Mouse (Mus musculus): ENCODE measurements at regions not wholly inside any gene's neighbourhood (a gene's known extent, or its start where the extent isn't known, plus 50 kb on each side); places are given as distances from the start of the nearest gene placed in this dataset.

DNA sequence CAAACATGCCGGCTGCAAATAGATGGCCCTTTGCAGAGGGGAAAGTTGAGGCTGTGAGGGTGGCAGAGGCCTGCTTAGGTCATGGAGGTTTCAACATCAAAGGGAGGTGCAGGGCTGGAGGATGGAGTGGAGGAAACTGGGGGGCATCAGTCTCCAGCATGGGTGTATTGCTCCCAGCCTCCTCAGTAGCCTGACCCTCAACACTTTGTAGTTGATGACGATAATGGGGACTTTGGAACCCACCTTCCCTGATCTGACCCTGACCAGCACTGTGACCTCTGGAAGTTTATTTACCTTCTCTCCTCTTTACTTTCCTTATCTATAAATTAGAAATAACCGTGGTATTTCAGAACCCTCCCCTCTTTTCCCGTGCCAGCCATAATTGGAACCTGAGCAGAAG is 56.2 kb downstream of the Gm26897 start:
- DNase-seq (ENCODE audit: low spot score) = no peak

- DNase-seq (ENCODE audit: low spot score) = no peak
Measured at GRCm38 (mm10) chr5:111790527-111790926, 56.8 kb downstream of the Gm26897 start.

- no peak for DNase-seq (ENCODE audit: low spot score)
Measured at GRCm38 (mm10) chr5:111791089-111791561, 57.4 kb downstream of the Gm26897 start.

DNA sequence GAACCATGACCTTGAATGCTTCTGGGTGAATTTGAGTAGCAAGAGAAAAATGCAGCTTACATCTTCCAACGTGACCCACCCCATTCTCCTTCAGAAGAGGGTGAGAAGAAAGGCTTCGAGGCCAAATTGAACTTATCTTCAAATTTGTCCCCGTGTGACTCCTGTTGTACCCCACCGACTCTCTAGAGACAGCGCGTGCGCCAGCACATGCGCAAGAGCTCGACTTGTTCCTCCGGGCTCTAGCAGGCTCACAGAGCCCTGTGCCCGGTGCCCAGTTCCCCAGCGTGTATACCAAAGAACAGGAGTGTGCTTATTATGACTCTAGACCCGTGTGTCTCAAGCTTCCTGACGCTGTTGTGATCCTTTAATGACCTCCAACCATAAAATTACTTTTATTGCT is 59.0 kb downstream of the Gm26897 start:
- no peak for DNase-seq (ENCODE audit: low spot score)

DNA sequence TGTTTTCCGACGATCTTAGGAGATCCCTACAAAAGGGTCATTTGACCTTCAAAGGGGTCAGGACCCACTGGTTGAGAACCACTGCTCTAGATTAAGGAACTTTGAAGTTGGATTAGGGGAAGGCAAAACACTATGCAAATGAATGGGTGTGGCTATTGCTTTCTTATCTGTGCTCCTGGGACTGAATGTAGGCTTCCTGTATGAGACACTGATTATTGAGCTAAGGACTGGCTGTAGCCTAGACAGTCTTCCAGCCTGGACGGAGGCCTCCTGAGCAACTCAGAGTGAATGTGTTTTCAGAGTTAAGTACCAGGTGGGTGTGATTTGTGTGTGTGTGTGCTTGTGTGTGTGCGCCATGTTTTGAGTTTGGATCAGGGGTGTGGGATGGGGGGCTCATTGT is 59.5 kb downstream of the Gm26897 start:
- DNase-seq (ENCODE audit: low spot score) = no peak

DNA sequence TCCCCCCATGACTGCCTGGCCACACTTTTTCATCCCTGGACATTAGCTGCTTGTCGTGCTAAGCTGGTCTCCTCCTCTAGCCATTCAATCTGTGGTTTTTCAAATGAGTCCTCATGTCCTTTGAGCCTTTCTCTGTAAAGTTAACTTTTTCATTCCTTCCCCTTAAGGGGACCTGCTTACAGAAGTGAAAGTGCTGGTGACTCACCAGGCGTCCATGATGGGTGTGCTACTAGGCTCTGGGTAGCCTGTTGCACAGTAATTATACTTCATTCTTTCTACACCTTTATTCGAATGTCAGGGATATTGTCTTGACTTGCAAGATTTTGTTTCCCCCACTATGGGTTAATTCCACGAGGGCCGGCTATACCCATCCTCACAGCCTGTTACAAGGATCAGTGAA is 63.2 kb downstream of the Gm26897 start:
- DNase-seq (ENCODE audit: low spot score) = no peak

DNA sequence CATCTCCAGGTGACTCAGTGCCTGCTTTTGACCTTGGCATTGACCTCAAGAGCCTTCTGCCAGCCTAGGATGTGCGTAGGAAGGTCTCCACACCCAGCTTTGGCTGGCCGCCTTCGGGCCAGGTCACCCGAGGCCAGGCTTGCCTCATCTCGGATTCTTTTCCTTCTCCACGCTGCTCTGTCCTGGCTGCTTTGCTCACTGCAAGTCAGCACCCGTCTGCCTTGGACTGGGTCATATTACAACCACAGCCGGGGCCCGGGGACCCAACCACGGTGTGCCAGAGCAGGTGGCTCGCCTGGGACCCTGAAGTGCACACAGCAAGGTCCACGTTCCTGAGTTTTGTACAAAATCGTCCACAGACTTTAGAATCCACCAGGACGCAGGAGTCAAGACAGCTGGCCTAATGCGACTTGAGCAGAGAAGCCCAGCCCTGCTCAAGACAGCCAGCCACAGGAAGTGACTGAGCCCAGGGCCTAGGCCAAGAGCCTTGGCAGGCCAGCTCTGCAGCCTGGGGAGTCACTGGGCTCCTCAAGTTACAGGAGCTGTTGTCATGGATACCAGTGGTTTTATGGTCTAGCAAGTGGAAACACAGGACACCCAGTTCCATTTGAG is 66.1 kb downstream of the Gm26897 start:
- no peak for DNase-seq (ENCODE audit: low spot score)

DNA sequence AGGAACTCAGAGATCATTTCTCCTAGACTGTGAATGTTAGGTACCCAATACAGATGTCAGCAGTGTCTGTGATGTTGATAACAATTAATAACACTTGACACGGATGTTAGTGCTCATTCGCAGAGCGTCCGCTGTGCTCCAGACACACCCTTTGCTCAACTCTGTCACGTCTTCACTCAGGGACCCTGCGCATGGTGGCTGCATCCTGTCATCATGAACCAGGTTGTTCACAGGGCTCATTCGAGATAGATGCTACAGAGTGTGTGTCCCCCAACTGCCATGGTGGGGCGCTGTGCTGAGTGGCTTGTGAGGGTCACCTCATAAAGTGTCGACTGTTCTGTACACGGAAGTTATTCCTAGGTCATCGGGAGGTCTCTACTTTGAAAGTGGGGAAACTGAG is 66.8 kb downstream of the Gm26897 start:
- no peak for DNase-seq (ENCODE audit: low spot score)

- DNase-seq (ENCODE audit: low spot score) = no peak
Measured at GRCm38 (mm10) chr5:111801051-111801450, 67.3 kb downstream of the Gm26897 start.

DNA sequence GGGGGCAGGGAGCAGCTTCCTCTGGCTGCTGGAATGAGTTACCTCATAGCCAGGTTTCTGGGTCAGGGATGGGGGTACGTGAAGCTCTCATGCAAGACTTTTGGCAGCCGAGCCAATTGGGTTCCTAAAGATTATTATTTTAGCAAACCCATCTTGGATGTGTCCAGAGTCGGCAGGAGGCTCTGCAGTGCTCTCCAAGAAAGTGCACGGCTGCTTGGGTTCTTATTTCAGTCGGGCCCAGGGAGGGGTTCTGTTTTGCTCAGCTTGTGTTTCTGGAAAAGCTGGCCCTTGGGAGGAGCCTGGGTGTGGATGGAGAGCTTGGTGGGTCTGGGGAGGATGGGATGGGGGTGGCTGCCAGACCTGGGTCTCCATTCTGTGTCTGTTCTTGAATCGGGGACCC is 70.8 kb downstream of the Gm26897 start:
- DNase-seq (ENCODE audit: low spot score) = no peak

DNA sequence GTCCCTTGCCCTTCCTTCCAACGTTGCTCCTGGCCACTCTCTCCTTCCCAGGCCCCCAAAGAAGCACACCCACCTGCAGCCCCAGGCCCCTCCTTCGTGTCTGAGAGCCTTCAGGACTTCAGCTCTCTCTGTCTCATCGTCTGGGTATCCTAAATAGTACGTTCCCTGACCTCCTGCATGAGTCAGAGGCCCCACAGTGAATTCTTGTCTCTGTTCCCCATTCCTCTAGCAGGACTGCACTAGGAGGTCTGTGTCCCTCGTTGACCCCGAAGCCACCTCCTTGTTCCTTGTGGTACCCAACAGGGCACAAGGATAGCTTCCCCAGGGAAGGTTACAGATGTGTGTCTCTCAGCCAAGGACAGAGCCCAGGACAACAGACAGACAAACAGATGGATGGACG is 71.4 kb downstream of the Gm26897 start:
- no peak for DNase-seq (ENCODE audit: low spot score)

GRCm38 (mm10) chr5:111805761-111806191 is 72.1 kb downstream of the Gm26897 start:
- no peak for DNase-seq (ENCODE audit: low spot score)

- no peak for DNase-seq (ENCODE audit: low spot score)
Measured at GRCm38 (mm10) chr5:111810079-111810808, 76.5 kb downstream of the Gm26897 start.

DNA sequence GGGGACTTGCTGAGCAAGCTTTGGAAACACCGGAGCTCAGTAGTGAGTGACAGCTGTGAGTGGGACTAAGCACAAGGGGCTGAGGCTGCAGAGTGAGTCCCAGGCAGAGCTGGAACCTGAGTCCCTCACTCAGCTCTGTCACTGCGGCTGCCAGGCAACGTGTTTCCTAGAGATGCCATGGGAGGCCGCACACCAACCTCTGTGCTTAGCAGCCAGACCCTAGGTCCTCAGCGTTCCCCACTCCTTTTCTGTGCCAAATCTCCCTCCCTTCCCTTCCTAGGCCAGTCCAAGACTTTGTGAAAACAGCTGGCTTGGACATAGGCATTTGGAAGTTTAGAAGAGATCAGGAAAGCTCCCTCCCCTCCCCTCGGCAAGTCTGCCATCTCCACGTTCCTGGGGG is 78.9 kb downstream of the Gm26897 start:
- peak; percentile 32 for DNase-seq (ENCODE audit: low spot score)

DNA sequence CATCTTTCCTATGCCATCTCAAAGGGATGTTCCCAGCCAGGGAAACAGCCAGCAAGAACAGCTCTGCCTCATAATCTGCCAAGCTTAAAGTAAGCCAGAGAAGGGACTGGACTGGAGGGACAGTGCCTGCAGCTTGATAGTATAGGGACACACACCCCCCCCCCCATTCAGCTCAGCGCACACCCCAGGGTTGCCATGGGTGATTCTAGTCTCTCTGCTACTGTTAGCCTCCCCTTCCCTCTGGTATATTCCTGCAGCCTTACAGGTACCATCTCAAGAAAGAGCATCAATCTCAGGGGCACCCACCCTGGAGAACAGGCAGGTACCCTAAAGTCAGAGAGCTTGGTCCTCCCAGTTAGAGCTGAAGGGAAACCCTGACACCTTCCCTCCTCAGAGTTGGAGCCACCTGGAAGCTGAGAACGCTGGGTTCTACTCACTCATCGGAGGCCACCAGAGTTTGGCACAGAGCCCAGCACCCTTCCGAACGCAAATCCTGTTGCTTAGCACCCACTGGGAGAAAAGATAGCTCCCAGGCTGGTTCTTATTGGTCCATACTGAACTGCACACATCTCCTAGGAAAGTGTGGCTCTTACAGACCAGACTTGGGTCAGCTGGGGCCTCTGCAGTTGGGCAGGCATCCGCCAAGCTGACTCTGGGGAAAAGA is 79.5 kb downstream of the Gm26897 start:
- peak; percentile 82 for DNase-seq (ENCODE audit: low spot score)

DNA sequence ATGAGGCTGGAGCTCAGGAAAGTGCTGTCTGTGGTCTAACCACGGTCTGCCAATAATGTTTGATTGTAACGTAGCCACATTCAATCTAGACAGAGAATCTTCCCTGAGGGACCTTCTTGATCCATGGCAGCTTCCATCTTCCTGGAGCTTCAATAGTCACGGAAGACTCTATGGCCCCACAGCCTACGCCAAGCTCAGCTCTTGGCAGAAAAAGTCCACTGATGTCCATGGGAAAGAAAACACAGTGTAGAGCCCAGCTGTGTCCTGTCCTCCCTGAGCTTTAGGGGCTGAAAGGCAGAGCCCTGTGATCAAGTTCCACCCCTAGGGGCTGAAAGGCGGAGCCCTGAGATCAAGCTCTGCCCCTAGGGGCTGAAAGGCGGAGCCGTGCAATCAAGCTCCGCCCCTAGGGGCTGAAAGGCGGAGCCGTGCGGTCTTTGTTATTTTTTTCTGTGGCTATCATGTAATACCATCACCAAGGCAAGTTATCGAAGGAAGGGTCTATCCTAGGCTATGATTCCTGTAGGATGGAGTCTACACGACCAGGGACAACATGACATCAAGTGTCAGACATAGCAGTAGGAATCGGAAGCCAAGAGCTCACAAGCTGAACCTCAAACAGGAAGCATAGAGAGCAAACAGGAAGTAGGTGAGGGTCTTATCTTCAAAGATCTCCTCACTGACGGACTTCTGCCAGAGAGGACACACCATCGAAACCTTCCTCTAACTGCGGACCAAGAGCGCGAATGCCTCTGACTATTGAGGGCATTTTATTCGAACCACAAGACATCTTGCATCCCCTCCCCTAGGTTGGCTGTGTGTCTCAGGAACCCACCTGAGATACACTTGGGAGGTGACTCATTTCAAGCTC is 81.4 kb downstream of the Gm26897 start:
- DNase-seq (ENCODE audit: low spot score) = no peak

DNA sequence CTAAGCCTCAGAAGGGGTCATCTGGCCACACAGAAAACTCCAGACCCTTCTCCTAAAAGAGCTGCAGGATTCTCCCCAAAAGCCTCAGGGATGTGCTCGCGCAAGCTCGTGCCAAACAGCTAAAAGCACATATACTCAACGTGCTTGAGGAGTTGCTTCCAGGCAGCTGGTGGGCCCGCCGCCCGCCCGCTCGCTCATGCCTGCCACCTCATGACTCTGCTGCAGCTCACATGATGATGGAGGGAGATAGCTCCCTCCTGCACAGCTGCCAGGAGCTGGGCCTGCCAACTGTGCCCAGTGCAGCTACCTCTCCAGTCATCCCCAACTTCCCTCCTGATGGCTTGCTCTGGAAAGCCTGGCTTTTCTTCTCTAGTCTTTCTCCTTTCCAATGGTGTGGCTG is 87.2 kb downstream of the Gm26897 start:
- DNase-seq (ENCODE audit: low spot score) = no peak

- DNase-seq (ENCODE audit: low spot score) = no peak
Measured at GRCm38 (mm10) chr5:111822882-111823281, 89.2 kb downstream of the Gm26897 start.

DNA sequence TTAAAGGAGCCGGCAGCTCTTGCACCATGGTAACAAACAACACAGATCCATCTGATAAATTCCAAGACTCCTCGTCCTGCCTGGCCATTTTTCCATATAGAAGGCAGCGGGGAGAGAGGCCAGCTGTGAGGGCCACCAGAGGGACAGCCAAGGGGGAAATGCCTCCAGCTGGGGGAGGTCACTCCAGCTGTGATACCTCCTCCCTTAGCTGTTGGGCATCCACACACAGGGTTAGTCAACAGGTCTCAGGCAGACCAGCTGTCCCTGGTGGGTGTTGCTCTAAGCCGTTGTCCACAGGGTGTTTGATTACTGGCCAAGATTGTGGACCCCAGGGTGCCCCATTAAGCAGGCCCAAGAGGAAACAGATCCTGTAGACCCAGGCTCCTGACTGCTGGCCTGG is 89.7 kb downstream of the Gm26897 start:
- no peak for DNase-seq (ENCODE audit: low spot score)

GRCm38 (mm10) chr5:111823842-111824241 is 90.1 kb downstream of the Gm26897 start:
- no peak for DNase-seq (ENCODE audit: low spot score)

- DNase-seq (ENCODE audit: low spot score) = no peak
Measured at GRCm38 (mm10) chr5:111824600-111825130, 90.9 kb downstream of the Gm26897 start.

DNA sequence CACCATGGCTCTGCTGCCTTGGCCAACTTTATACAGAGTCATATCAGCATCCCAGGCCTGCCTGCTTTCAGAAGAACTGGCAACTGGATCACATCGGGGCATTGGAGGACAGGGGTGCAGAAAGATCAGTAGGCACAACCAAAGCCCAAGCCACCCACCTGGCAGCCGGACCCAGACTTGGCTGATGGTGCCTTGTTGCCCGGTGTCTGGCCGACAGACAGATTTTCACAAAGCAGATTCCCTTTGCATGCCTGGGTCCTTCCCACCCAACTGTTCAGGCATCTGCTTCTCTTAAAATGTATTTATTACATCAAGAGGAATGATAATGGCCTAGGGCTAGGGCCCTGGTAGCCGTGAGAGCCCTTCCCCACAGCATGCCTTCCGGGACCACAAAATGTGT is 96.2 kb downstream of the Gm26897 start:
- peak; percentile 40 for DNase-seq (ENCODE audit: low spot score)
